In genomic region chr3:62604047-62604391, GRCm38 (mm10) we compare ENCODE assay signal across 8 mouse cellular contexts. TPM values are rescaled to one million over a fixed set of nuclear protein-coding genes. Genes with fewer than 3 reads are reported as not detected.
A peak's percentile ranks its signal among the peaks of the same experiment; 100 is the strongest.
DNase-seq lines count a peak whose midpoint lies in the region; ATAC-seq lines count a peak whose summit lies in the region.

No protein-coding gene starts in this region.

- 16% methylated on average over 10 of the region's 10 CpGs for WGBS in kidney, embryonic 16.5 days
- 15% methylated on average over 10 of the region's 10 CpGs for WGBS in embryonic facial prominence, embryonic 14.5 days
- 14% methylated on average over 10 of the region's 10 CpGs for WGBS in intestine, embryonic 16.5 days
- whole genome bisulfite sequencing in neural tube, embryonic 12.5 days = 18% methylated on average over 10 of the region's 10 CpGs

- peak overlapping the region; percentile 75 for H3K4me2 ChIP-seq in kidney, embryonic 16.5 days (replicated peaks; ENCODE audit: low read depth, low read length)
- peak overlapping the region; percentile 78 for H3K4me2 ChIP-seq in embryonic facial prominence, embryonic 14.5 days (ENCODE audit: low read depth, low read length)
- peak overlapping the region; percentile 67 for H3K4me2 ChIP-seq in intestine, embryonic 16.5 days (ENCODE audit: low read depth, low read length)
- H3K4me2 ChIP-seq in neural tube, embryonic 12.5 days (replicated peaks) = peak overlapping the region; percentile 81

- H3K9me3 ChIP-seq in kidney, embryonic 16.5 days (ENCODE audit: low read length) = no peaks in the 10 kb centered on the region
- H3K9me3 ChIP-seq in embryonic facial prominence, embryonic 14.5 days (ENCODE audit: control insufficient read depth, low read length) = no peaks in the 10 kb centered on the region
- H3K9me3 ChIP-seq in intestine, embryonic 16.5 days (ENCODE audit: control insufficient read depth, low read length) = no peaks in the 10 kb centered on the region
- no peaks in the 10 kb centered on the region for H3K9me3 ChIP-seq in neural tube, embryonic 12.5 days

- H3K27me3 ChIP-seq in kidney, embryonic 16.5 days (ENCODE audit: insufficient read depth, low read length) = peaks cover 12% of the 10 kb centered on the region
- peaks cover 24% of the 10 kb centered on the region for H3K27me3 ChIP-seq in embryonic facial prominence, embryonic 14.5 days (replicated peaks; ENCODE audit: control insufficient read depth, insufficient read depth, low read length)
- H3K27me3 ChIP-seq in intestine, embryonic 16.5 days (replicated peaks; ENCODE audit: control insufficient read depth, insufficient read depth, low read length) = peaks cover 5% of the 10 kb centered on the region; the same call in 1 of the 2 replicates
- H3K27me3 ChIP-seq in neural tube, embryonic 12.5 days (replicated peaks) = peaks cover 15% of the 10 kb centered on the region

- intact Hi-C loops in gastrocnemius, postnatal 36 days (cut with DNase I) = no loop called here

- H3K4me3 ChIP-seq in kidney, embryonic 16.5 days (ENCODE audit: low read length) = peak overlapping the region; percentile 44
- peak overlapping the region; percentile 44 for H3K4me3 ChIP-seq in embryonic facial prominence, embryonic 14.5 days (ENCODE audit: low read depth, low read length)
- peak overlapping the region; percentile 39 for H3K4me3 ChIP-seq in intestine, embryonic 16.5 days (ENCODE audit: low read length)
- H3K4me3 ChIP-seq in neural tube, embryonic 12.5 days = peak overlapping the region; percentile 43

- 0 out of 2 replicates have a peak, but pooled peaks cover 6% of the 10 kb centered on the region for H3K4me1 ChIP-seq in kidney, embryonic 16.5 days (ENCODE audit: insufficient read depth, low read length)
- H3K4me1 ChIP-seq in embryonic facial prominence, embryonic 14.5 days (ENCODE audit: control insufficient read depth, insufficient read depth, low read length) = no peaks in the 10 kb centered on the region; the same call in 1 of the 2 replicates
- peaks cover 8% of the 10 kb centered on the region; the same call in 1 of the 2 replicates for H3K4me1 ChIP-seq in intestine, embryonic 16.5 days (ENCODE audit: control insufficient read depth, insufficient read depth, low read length)
- H3K4me1 ChIP-seq in neural tube, embryonic 12.5 days = 0 out of 2 replicates have a peak, but pooled peaks cover 5% of the 10 kb centered on the region

- no peak overlapping the region for H3K27ac ChIP-seq in kidney, embryonic 16.5 days (ENCODE audit: low read length)
- H3K27ac ChIP-seq in embryonic facial prominence, embryonic 14.5 days (replicated peaks; ENCODE audit: low read depth, low read length) = no peak overlapping the region
- no peak overlapping the region for H3K27ac ChIP-seq in intestine, embryonic 16.5 days (ENCODE audit: low read length)
- no peak overlapping the region for H3K27ac ChIP-seq in neural tube, embryonic 12.5 days

- no peaks in the 10 kb centered on the region for H3K36me3 ChIP-seq in kidney, embryonic 16.5 days (ENCODE audit: insufficient read depth, low read length)
- no peaks in the 10 kb centered on the region for H3K36me3 ChIP-seq in embryonic facial prominence, embryonic 14.5 days (ENCODE audit: control insufficient read depth, insufficient read depth, low read length)
- no peaks in the 10 kb centered on the region for H3K36me3 ChIP-seq in intestine, embryonic 16.5 days (ENCODE audit: control insufficient read depth, insufficient read depth, low read length)
- no peaks in the 10 kb centered on the region for H3K36me3 ChIP-seq in neural tube, embryonic 12.5 days

- no peak for ATAC-seq in kidney, embryonic 16.5 days (ENCODE audit: low FRiP score, low TSS enrichment)
- no peak for ATAC-seq in embryonic facial prominence, embryonic 14.5 days (ENCODE audit: low read depth)
- no peak for ATAC-seq in intestine, embryonic 16.5 days
- peak; percentile 48 for ATAC-seq in neural tube, embryonic 12.5 days (ENCODE audit: low FRiP score, low read depth)

- DNase-seq in kidney, postnatal 25 days = no peak
- no peak for DNase-seq in embryonic facial prominence, embryonic 14.5 days (ENCODE audit: low spot score)
- DNase-seq in spleen, adult 12 weeks (ENCODE audit: low spot score) = no peak
- DNase-seq in left cerebral cortex, adult 18-20 months (ENCODE audit: low spot score in 2 of 2) = no peak
- DNase-seq in gastrocnemius, postnatal 36 days = no peak

- no peak overlapping the region for H3K9ac ChIP-seq in kidney, embryonic 16.5 days (replicated peaks; ENCODE audit: low read length)
- peak overlapping the region; percentile 54 for H3K9ac ChIP-seq in embryonic facial prominence, embryonic 14.5 days (ENCODE audit: low read depth, low read length)
- H3K9ac ChIP-seq in intestine, embryonic 16.5 days (ENCODE audit: low read depth, low read length) = no peak overlapping the region
- H3K9ac ChIP-seq in neural tube, embryonic 12.5 days = peak overlapping the region; percentile 50

RNA-seq across cellular contexts. Expression of gene Gpr149, which starts 0.9 kb away (rescaled TPM):
- not detected in 2 replicates for polyA plus RNA-seq in kidney, embryonic 16.5 days (2015; fragmentation: Nextera tagmentation; extraction: Ambion mirVana)
- polyA plus RNA-seq in embryonic facial prominence, embryonic 14.5 days (2014; fragmentation: Nextera tagmentation; extraction: Ambion mirVana) = 0.84 and 1.1 TPM in 2 replicates
- 0.24 and 0.35 TPM in 2 replicates for polyA plus RNA-seq in intestine, embryonic 16.5 days (2015; fragmentation: Nextera tagmentation; extraction: Ambion mirVana)
- 0.29 and 0.82 TPM in 2 replicates for polyA plus RNA-seq in neural tube, embryonic 12.5 days (2016; fragmentation: Nextera tagmentation; extraction: Ambion mirVana)
- 1 to 10 TPM in 1 of 2 experiments, under 1 TPM in 1; 0.84 to 1.7 TPM for total RNA-seq in left cerebral cortex, adult 18-20 months (2021)
- total RNA-seq in gastrocnemius, postnatal 36 days (2021) = not detected

Comparison
In these comparisons a context has a peak if more than half of its experiments do, and no peak if none do; other contexts are left out.
1. H3K9ac ChIP-seq: peak in embryonic facial prominence, embryonic 14.5 days (single experiment) and neural tube, embryonic 12.5 days (single experiment); none in kidney, embryonic 16.5 days (single experiment) and intestine, embryonic 16.5 days (single experiment).
2. Peak in every context shown above with its lines, with median percentiles within 50 percentile points of each other: H3K4me2 ChIP-seq and H3K4me3 ChIP-seq.